Mouse (Mus musculus) forebrain, embryonic 11.5 days (tissue): ENCODE measurements around the gene Mag. TPM values are rescaled to one million over a fixed set of nuclear protein-coding genes. Genes with fewer than 3 reads are reported as not detected.

ENCODE experiments used
- polyA plus RNA-seq: library from polyadenylated mRNA; unstranded; fragments of >200 nt; fragmentation: Nextera tagmentation; extraction: Ambion mirVana; gene quantifications from 2 replicates; pipeline ENCODE4 v1.2.1, GENCODE M21; 2014

Gene Mag
- polyA plus RNA-seq, 1 experiment from 2014 or later = 0.20 TPM

Other genes starting within 250 kb of the Mag start
- gene Haus5, start 249.9 kb downstream of the Mag start, polyA plus RNA-seq = 68.9 and 76.6 TPM in 2 replicates
- not detected in 2 replicates for gene Pmis2, start 243.3 kb downstream of the Mag start, polyA plus RNA-seq
- not detected in 2 replicates for gene 2200002J24Rik, start 215.9 kb downstream of the Mag start, polyA plus RNA-seq
- 0.72 and 1.7 TPM in 2 replicates for gene Atp4a, start 202.7 kb downstream of the Mag start, polyA plus RNA-seq
- 133 and 153 TPM in 2 replicates for gene Tmem147, start 185.3 kb downstream of the Mag start, polyA plus RNA-seq
- 0.33 and 1.5 TPM in 2 replicates for gene Gapdhs, start 171.2 kb downstream of the Mag start, polyA plus RNA-seq
- 0.27 and 1.8 TPM in 2 replicates for gene Sbsn, start 163.4 kb downstream of the Mag start, polyA plus RNA-seq
- not detected in 2 replicates for gene Dmkn, start 151.1 kb downstream of the Mag start, polyA plus RNA-seq
- not detected in 2 replicates for gene Krtdap, start 127.0 kb downstream of the Mag start, polyA plus RNA-seq
- not detected in 2 replicates for gene Ffar2, start 91.1 kb downstream of the Mag start, polyA plus RNA-seq
- gene Ffar3, start 58.7 kb downstream of the Mag start, polyA plus RNA-seq = not detected in 2 replicates
- not detected in 2 replicates for gene Ffar1, start 53.3 kb downstream of the Mag start, polyA plus RNA-seq
- gene Cd22, start 34.5 kb downstream of the Mag start, polyA plus RNA-seq = not detected in 2 replicates
- not detected in 2 replicates for gene Hamp2, start 9.8 kb upstream of the Mag start, polyA plus RNA-seq
- not detected in 2 replicates for gene Hamp, start 29.2 kb upstream of the Mag start, polyA plus RNA-seq
- gene Usf2, start 41.9 kb upstream of the Mag start, polyA plus RNA-seq = 28.4 and 29.3 TPM in 2 replicates
- gene Lsr, start 58.6 kb upstream of the Mag start, polyA plus RNA-seq = 30.8 and 32.5 TPM in 2 replicates
- 0.81 and 1.3 TPM in 2 replicates for gene Fam187b, start 58.9 kb upstream of the Mag start, polyA plus RNA-seq
- gene Fxyd5, start 127.6 kb upstream of the Mag start, polyA plus RNA-seq = 10.2 and 12.9 TPM in 2 replicates
- 4.1 and 4.9 TPM in 2 replicates for gene Fxyd7, start 136.6 kb upstream of the Mag start, polyA plus RNA-seq
- gene Fxyd1, start 142.3 kb upstream of the Mag start, polyA plus RNA-seq = 2.9 and 4.0 TPM in 2 replicates
- gene Lgi4, start 144.5 kb upstream of the Mag start, polyA plus RNA-seq = 0.36 and 0.44 TPM in 2 replicates
- 2.0 and 3.3 TPM in 2 replicates for gene Fxyd3, start 161.8 kb upstream of the Mag start, polyA plus RNA-seq
- gene Hpn, start 200.4 kb upstream of the Mag start, polyA plus RNA-seq = 0.29 and 0.39 TPM in 2 replicates
- gene Scn1b, start 212.1 kb upstream of the Mag start, polyA plus RNA-seq = 0.84 and 1.2 TPM in 2 replicates
- 133 and 135 TPM in 2 replicates for gene Gramd1a, start 241.0 kb upstream of the Mag start, polyA plus RNA-seq